Mouse (Mus musculus) cerebral cortex, adult 2 months (tissue): ENCODE measurements around the gene Mad1l1.

Experiments used
- WGBS: fragments of 180-500 bp; shearing (Covaris S2); methylation state at CpG from one replicate; pipeline ENCODE4 v1.1.7; 2018; 5-methylcytosine and 5-hydroxymethylcytosine counted together

The Mad1l1 gene

DNA sequence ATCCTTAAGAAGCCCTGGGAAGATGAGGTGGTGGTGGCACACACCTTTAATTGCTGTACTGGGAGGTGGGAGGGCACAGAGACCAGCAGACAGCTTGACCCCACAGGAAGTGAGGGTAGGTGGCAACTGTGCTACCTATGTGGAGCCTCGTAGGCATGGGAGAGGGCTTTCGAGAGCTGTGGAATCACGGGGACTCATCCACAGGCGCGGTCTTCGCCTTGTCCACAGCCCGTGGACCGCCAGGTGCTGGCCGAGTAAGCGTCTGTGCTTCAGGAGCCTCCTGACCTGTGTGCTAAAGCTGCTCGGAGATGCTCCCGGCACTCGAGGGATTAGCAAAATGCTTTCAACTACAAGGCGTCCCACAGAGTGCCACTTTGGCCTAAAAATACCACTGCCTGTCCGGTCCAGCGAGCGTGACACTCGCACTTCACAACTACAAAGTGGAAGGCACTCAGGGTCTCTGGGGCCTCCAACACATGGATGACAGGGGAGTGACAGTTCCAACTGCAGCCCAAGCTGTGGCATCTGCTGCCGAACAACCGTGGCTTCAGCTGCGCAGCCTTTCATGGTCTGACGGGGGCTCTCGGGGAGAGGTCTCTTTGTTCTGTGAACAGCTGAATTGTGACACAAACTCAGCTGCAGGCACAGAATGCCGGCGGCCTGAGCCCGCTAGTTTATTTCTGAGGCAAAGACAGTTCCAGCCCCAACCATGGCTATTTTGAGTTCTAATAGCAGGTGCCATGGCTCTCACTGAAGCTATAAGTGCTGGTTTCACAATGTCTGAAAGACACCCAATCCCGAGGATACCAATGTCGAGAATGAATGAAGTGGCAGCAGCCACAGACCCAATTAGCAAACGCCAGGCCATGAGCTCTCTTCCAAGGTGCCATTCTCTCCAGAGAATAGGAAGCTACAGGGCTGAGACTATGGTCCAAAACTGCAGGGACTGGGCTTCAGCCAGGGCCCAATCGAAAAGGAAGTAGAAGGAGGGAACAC lies 57.3 kb downstream of the Mad1l1 start:
- WGBS = 64% methylated on average over 30 of the region's 30 CpGs

DNA sequence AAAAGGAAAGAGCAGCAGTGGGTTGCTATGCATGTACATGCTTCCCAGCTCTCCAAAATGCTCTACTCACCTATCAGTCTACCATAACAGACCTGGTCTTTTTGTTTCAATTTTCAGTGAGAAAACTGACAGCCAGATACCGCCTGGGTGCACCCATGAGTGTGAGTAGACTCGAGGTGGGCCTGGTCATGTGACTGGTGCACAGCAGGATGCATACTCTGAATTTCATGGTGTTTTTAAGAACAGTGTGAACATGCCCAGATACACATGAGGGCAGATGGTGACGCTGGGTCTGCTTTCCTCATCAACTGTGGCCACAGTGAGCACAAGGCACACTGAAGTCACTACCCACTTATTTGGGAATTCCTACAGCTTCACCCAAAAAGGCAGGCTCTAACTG lies 59.0 kb downstream of the Mad1l1 start:
- WGBS = 80% methylated on average over 3 of the region's 3 CpGs

DNA sequence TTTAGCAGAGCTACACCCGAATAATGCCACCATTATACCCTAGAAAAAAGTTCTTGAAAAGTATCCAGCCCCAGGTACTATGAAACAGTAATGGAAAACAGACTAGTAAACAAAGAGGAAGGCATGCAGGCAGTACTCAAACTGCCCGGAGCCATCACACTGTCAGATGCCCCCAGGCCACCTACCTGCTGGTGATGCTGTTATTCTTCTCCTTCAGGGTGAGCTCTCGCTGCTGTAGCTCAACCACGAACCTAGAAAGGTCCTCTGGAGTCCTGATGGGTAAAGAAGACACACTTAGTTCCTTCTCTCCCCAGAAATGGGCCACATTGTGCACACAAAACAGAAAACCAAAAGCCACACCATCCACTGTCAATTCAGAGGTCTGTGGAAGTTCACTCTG lies 60.0 kb downstream of the Mad1l1 start:
- WGBS = 97% methylated on average over 4 of the region's 4 CpGs

DNA sequence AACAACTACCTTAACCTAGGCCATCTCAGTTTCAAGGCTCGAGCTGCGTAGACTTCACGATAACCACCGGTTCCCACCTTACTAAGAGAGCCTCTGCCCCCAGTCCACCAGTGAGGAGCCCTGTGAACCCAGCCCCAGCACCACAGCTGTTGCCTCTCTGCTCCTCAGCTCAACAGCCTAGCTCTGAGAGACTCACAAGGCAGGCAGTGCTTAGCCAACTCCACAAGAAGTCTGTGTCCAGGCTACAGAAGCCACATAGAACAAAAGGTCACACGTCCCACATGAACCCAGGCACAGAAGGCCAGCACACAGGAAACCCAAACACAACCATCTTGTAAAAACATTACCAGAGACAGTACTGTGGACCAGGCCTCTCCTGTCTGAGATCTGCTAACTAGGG lies 62.7 kb downstream of the Mad1l1 start:
- whole genome bisulfite sequencing = 93% methylated on average over 5 of the region's 5 CpGs

DNA sequence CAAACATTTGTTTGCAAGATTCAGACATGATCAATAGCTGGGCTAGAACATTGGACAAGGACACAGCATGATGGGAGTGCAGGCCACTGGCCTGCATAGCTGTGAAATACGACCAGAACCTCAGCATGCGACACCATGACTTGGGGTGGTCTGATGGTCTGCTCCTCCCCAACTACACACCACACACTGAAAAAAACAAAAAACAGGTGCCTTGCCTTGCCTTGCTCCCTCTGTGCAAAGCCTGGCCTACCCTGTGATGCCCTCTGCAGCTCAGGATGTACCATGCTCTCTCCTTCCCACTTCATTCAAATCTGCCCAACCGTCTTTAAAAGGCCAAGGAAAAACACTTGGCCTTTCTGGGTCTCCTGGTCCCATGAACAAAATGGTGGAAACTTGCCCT lies 63.3 kb downstream of the Mad1l1 start:
- WGBS = 92% methylated on average over 3 of the region's 3 CpGs

DNA sequence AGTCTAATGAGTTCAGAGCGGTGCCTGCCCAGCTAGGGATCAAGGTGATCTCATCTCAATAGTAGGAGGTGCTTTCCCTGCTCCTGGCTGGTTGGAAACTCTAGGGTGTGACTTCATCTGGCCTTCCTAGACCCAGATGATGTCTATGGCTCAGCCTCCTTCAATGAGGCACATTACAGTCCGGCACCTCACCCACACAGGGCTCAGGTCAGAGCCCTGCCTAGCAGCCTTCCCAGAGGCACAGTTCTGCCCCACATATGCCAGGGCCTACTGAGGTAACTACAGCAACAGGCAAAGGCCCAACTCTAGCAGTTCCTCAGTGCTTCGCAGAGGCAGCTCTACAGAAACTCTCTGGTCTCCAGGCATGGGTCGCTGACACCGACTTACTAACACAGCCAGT lies 63.9 kb downstream of the Mad1l1 start:
- WGBS = 79% methylated on average over 5 of the region's 5 CpGs

DNA sequence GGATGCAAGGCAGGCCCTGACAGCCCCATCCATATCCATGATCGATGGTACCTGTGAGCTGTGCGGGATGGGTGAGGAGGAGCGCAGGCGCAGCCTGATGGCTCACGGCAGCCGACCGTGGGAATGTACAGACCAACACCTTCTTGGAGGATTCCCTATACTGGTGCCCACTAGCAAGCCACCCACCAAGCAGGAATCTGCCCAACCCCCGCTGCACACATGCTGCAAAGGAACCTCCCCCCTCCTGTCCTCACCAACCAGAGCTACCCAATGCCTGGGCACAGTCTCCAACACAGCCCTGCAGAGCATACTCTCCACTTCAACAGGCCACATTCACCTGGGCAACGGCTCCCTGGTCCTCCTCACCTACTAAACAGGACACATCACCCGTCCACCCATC lies 64.7 kb downstream of the Mad1l1 start:
- WGBS = 98% methylated on average over 10 of the region's 10 CpGs

DNA sequence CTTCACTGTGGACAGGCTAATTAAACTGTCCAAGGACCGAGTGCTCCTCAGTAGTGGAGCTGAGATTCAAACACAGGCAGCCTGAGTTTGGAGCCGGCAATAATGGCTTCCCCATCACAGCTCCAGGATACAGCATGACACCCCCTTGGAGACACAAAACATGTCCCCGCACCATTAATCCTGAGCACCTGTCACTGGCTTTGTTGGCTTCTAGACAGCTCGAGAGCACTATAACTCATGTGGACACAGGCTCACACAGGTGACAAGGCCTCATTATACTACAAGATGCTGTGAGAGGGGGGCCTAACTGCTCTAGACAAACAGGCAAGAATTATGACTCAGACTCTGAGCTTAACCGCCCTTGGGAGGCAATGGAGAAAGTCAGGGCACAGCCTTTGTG lies 66.1 kb downstream of the Mad1l1 start:
- WGBS = 95% methylated on average over 5 of the region's 5 CpGs

DNA sequence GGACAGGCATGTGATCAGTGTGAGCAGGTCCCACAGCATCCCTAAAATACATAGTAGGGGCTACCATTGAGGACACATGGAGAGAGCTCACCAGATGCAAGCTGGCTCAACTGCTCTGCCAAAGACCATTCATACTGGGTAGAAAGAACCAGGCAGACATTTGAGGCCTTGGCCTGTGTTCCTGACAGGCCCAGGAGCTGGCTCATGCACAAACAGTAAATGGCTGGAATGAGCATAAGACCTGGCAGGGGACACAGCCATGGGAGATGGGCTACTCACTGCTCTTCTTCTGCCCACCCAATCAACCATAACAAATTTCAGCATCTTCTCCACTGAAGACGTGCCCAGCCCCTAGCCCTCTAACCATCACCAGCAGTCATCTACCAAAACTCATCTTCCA lies 66.7 kb downstream of the Mad1l1 start:
- whole genome bisulfite sequencing = 100% methylated on average over 1 of the region's 1 CpGs

DNA sequence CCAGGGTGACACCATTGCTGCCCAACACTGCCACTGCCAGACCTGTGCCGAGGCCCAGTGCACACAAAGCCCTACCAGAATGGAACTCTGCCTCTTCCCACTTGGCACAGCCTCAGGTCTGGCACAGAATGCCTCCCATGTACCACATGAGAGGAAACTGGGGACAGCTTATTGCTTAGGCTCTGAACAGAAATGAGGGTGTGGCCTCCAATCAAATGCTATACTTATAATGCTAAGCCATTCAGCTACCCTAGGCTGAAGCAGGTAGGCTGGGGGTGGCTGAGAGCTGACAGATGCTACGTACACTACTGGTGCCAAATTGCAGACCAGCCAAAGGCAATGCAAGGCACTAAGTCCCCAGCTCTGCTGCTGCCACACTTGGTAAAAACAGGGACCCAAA lies 69.4 kb downstream of the Mad1l1 start:
- WGBS = 43% methylated on average over 2 of the region's 2 CpGs

DNA sequence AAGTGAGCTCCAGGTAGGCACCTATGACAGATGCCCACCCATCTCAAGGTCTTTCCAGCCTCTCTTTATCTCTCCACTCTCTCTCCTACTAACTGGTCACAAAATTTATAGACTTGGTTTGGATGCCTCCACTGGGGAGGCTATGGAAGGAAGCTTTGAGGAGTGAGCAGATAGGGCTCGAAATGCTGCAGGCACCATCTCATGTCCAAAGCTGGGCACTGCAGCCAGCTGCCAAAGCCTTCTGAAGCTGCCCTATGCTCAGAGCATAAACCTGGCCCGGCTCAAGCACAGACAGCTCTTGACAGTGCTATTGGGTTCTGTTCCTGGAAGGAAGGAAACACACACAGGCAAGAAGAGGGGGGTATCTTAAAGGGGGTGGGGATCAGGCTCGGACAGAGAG lies 71.0 kb downstream of the Mad1l1 start:
- WGBS = 59% methylated on average over 3 of the region's 3 CpGs

DNA sequence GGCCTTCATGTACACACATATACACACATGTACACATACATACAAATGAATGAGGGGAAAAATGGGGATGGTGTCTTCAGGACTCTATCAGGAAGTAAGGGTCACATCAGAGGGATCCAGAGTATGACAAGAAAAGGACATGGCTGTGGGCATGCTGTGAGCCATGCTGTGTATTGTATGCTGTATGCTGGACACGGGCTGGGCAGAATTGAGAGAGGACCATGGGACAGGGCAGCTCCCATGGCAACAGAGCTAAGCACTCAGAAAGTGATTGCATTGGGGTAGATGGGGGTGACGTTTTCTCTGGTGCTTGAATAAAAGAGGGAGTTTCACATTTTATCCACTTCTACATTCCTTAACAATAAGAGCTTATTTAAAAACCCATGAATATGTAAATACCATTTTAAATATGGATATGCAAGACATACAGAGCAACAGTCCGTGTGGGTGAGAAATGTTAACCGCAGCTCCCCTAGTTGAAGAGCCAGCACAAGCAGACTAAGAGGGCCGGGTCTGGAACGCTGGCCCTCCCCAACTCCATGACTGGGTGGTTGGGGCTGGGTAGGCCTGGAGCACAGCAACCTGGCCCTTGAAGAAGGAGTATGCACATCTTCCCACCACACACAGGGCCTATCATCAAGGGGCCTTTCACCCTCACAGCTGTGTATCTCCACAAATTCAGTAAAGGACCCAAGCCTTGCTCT lies 71.8 kb downstream of the Mad1l1 start:
- WGBS = 53% methylated on average over 6 of the region's 6 CpGs

DNA sequence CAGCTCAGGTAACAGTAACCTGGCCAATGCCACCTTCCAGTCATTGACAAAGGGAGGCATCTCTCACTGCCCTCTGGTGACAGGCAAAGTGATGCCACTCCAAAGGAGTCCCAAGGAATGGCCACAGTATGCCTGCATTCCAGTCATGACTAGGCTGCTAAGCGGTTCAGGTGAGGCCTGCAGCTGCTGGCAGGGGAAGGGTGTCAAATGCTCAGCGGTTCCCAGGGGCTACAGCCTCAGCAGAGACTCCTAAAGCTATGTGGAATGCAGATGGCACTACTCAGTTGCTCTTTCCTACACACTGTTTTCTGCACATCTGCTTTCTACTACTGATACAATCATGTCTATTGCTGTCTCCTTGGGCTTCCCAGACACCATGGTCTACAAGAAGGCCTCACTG lies 73.3 kb downstream of the Mad1l1 start:
- 87% methylated on average over 2 of the region's 2 CpGs for WGBS

DNA sequence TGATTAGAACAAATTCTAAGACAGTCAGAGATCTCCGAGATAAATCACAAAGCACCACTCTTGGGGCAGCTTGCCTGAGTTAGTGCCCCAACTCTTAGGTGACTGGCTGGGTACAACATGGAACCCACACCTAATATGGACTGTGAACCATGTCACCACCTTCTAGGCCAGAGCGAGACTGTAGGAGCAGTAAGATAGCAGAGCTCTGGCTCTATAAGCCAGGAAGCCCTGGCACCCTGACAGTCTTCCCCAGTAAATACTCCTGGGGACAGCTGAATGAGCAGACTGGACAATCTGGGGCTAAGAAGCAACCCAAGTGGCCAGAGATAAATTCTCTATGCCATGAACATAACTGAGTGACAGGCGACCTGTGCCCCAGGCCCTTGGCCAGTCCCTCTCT lies 81.1 kb downstream of the Mad1l1 start:
- WGBS = 98% methylated on average over 3 of the region's 3 CpGs

DNA sequence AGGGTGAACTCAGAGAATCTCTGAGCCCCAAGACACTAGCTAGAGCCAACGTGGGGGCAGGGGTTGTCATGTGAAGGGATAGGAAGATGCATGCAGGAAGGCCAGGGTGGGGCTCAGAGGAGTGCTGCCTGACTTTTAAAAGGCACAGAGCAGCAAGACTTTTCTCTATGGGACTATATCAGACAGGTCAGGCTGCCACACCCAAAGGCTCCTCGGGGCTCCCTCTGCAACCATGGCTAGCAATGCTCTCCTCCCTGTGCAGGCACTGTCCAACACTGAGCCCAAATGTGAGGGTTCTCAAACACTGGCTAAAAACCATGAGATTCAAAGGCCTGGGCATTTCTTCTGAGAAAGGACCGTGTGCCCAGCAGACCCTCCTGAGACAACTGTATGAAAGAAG lies 82.5 kb downstream of the Mad1l1 start:
- WGBS = 93% methylated on average over 3 of the region's 3 CpGs

DNA sequence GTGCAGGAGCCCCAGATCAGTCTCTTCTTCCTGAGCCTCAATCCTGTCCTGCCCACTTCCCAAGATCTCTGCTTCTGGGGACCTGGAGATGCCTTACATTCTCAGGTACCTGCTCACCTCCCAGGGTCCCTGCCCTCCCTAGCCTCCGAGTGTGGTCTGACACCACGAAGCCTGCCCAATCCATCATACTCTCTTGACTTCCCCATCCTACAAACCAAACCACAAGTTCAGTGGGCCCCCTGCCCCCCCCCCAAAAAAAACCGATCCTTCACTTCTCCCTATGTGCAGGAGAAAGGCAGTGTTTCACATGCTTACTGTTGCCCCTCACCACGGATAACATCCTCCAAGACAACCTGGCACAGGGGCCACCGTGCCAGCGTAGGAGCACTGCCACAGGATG lies 90.5 kb downstream of the Mad1l1 start:
- 89% methylated on average over 6 of the region's 6 CpGs for WGBS

DNA sequence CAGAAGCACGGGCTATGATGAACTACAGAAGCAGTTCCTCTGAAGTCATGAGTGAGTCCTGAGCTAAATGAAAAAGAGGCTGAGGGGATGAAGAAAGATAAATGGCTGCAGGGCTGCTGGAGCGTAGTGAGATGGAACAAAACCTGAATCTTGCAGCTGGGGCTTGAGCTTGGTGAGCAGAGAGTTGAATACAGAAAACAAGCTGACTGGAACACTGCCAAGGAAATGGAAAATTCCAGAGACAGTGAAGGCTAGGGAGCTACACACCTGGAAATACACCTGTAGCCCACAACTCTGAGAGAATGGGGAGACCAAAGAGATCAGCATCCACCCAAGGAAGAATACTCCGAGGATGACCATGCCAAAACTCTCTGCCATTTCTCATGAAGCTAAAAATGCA lies 93.0 kb downstream of the Mad1l1 start:
- WGBS = 85% methylated on average over 3 of the region's 3 CpGs

DNA sequence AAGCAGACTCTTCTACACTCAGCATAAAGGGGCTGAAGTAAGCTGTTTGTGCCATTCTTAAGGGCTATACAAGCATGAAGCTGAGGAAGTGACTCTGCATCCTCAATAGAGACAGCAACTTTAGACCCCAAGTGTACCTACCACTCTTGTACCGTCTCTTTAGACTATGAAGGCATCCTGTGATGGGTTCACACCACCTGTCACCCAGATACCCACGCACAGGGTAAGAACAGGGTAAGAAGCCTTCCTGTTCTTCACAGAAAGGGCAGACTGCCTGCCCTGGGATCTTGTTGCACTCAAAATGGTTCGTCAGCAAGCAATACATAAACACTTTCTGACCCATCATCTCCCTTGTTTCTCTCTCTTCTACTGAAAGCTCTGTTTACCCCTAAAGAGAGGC lies 94.5 kb downstream of the Mad1l1 start:
- WGBS = 88% methylated on average over 3 of the region's 3 CpGs

DNA sequence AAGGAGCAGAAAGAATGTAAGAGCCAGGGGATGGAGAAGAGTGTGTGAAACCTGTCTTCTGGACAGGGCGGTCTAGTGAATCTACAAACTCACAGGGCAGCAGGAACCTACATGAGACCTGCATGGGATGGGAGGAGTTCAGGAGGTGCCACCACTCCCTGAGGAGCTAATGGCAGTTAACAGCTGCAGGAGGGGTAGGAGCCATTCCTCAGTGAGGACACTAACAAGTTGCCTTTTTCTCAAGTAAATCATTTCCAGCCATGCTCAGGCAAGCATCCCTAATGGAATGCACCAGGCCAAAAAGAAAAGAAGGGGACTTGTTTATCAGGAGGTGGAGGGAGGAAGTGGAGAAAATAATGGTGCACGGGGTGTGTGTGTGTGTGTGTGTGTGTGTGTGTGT lies 95.5 kb downstream of the Mad1l1 start:
- 88% methylated on average over 2 of the region's 2 CpGs for WGBS

DNA sequence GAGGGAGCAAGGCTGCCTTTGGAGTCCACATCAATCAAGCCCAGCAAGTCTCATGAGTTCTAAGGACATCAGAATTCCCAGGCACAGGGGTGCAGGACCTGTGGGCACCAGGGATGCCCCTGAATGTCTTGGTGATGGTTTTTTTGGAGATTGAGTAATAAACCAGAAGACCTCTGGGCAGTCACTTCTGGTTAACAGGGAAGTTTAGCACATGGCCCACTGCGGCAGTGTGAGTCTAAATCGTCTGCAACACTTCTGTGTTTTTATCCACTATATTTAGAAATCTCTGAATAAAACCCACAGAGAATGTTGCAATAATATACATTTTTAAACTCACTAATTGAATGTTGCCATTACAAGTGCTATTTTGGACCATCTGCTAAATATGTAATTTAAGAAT lies 96.2 kb downstream of the Mad1l1 start:
- WGBS = 65% methylated on average over 2 of the region's 2 CpGs

DNA sequence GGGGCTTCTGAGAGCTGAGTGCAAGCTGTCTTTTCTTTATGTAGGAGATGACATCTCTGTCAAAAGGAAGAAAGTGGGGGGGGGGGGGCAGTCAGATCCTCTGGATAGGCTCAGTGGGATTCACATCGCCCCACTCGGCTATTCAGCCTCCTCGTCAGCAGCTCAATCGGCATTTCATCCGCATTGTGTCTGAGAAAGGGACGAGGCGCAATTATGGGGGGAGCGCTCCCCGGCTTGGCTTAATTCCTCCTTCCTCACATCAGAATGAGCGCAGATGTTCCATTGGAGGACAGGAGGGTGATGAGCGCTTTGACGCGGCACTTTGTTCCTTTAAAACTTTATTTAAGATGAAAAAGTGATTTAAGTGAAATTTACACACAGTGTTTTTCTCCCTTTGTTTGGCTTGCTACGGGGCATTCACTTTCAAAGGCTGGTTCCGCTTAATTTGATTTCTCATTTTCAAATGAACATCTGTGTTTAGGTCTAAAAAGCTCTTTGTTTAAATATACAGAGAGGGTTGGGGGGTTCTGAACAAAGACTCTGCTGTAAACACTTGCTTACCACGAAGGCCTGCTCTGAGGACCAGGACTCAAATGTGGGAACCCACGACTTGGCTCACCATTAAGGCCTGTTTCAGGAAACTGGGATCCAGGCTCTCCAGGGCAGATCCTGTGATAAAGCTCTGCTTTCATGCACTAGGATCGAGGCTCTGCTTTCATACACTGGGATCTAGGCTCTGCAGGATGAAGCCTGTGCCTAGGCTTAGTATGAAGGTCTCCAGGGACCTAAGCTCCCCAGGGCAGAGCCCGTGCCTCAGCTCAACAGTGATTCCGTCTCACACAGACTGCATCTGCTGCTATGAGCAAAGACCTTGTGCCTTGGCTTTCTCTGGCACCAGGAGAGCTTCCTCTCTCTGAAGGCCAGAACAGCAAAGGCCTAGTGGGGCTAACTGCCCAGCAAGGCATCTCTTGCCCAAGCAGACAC lies 98.0 kb downstream of the Mad1l1 start:
- WGBS = 79% methylated on average over 20 of the region's 20 CpGs
